Mouse (Mus musculus): ENCODE data around the gene Cfl1. TPM values are rescaled to one million over a fixed set of nuclear protein-coding genes. Genes with fewer than 3 reads are reported as not detected.

Gene Cfl1
- polyA plus RNA-seq, 1 experiment: 697 TPM

GRCm38 (mm10) chr19:5515840-5516777 lies 25.9 kb downstream of the Cfl1 start:
- no peak for DNase-seq (ENCODE audit: low read depth, low spot score)
- 85% methylated on average over 7 of the region's 7 CpGs for WGBS

- 85% methylated on average over 8 of the region's 8 CpGs for WGBS
- DNase-seq (ENCODE audit: low read depth, low spot score): no peak
These were observed 26.8 kb downstream of the Cfl1 start for GRCm38 (mm10) chr19:5516906-5517505.

GRCm38 (mm10) chr19:5518721-5519120 lies 28.5 kb downstream of the Cfl1 start:
- DNase-seq (ENCODE audit: low read depth, low spot score): no peak
- 56% methylated on average over 3 of the region's 3 CpGs for WGBS

- WGBS: 75% methylated on average over 5 of the region's 5 CpGs
- no peak for DNase-seq (ENCODE audit: low read depth, low spot score)
These were observed 34.9 kb downstream of the Cfl1 start for GRCm38 (mm10) chr19:5525204-5525603.

GRCm38 (mm10) chr19:5529325-5530137 lies 39.3 kb downstream of the Cfl1 start:
- WGBS: 7% methylated on average over 20 of the region's 20 CpGs
- DNase-seq (ENCODE audit: low read depth, low spot score): peak; percentile 96

GRCm38 (mm10) chr19:5530138-5530524 lies 39.9 kb downstream of the Cfl1 start:
- 33% methylated on average over 7 of the region's 7 CpGs for WGBS
- no peak for DNase-seq (ENCODE audit: low read depth, low spot score)

- no peak for DNase-seq (ENCODE audit: low read depth, low spot score)
- 52% methylated on average over 8 of the region's 8 CpGs for WGBS
These were observed 42.3 kb downstream of the Cfl1 start for GRCm38 (mm10) chr19:5532520-5532919.

- WGBS: 88% methylated on average over 8 of the region's 8 CpGs
- DNase-seq (ENCODE audit: low read depth, low spot score): no peak
These were observed 48.5 kb downstream of the Cfl1 start for GRCm38 (mm10) chr19:5538786-5539185.

GRCm38 (mm10) chr19:5543362-5543761 lies 53.1 kb downstream of the Cfl1 start:
- no peak for DNase-seq (ENCODE audit: low read depth, low spot score)
- 73% methylated on average over 9 of the region's 9 CpGs for WGBS

GRCm38 (mm10) chr19:5544031-5544430 lies 53.8 kb downstream of the Cfl1 start:
- 68% methylated on average over 11 of the region's 11 CpGs for WGBS
- no peak for DNase-seq (ENCODE audit: low read depth, low spot score)

Other genes with a start within 250 kb of the Cfl1 start
- 6.7 and 7.3 TPM in 2 replicates for gene Pacs1, start 217.3 kb upstream of the Cfl1 start, polyA plus RNA-seq (2012; rRNA removed)
- 71.5 and 85.8 TPM in 2 replicates for gene Sf3b2, start 195.0 kb upstream of the Cfl1 start, polyA plus RNA-seq (2012; rRNA removed)
- gene Gal3st3, start 192.1 kb upstream of the Cfl1 start, polyA plus RNA-seq (2012; rRNA removed): 0.05 and 0.16 TPM in 2 replicates
- not detected in 2 replicates for gene Catsper1, start 154.7 kb upstream of the Cfl1 start, polyA plus RNA-seq (2012; rRNA removed)
- gene Cst6, start 140.9 kb upstream of the Cfl1 start, polyA plus RNA-seq (2012; rRNA removed): 287 and 392 TPM in 2 replicates
- gene Eif1ad, start 123.7 kb upstream of the Cfl1 start, polyA plus RNA-seq (2012; rRNA removed): 26.9 and 35.5 TPM in 2 replicates
- 196 and 232 TPM in 2 replicates for gene Banf1, start 123.3 kb upstream of the Cfl1 start, polyA plus RNA-seq (2012; rRNA removed)
- gene Sart1, start 101.8 kb upstream of the Cfl1 start, polyA plus RNA-seq (2012; rRNA removed): 23.3 and 25.3 TPM in 2 replicates
- 0.45 and 1.2 TPM in 2 replicates for gene Tsga10ip, start 87.9 kb upstream of the Cfl1 start, polyA plus RNA-seq (2012; rRNA removed)
- 98.0 and 108 TPM in 2 replicates for gene Drap1, start 65.5 kb upstream of the Cfl1 start, polyA plus RNA-seq (2012; rRNA removed)
- 51.9 and 55.5 TPM in 2 replicates for gene AI837181, start 65.3 kb upstream of the Cfl1 start, polyA plus RNA-seq (2012; rRNA removed)
- 0.12 and 0.60 TPM in 2 replicates for gene Fosl1, start 42.9 kb upstream of the Cfl1 start, polyA plus RNA-seq (2012; rRNA removed)
- gene Ccdc85b, start 32.6 kb upstream of the Cfl1 start, polyA plus RNA-seq (2012; rRNA removed): 2.1 and 2.4 TPM in 2 replicates
- 140 and 162 TPM in 2 replicates for gene Fibp, start 29.8 kb upstream of the Cfl1 start, polyA plus RNA-seq (2012; rRNA removed)
- gene Ctsw, start 21.9 kb upstream of the Cfl1 start, polyA plus RNA-seq (2012; rRNA removed): 12.4 and 14.9 TPM in 2 replicates
- gene Efemp2, start 16.5 kb upstream of the Cfl1 start, polyA plus RNA-seq (2012; rRNA removed): 30.2 and 37.5 TPM in 2 replicates
- gene Mus81, start 2.1 kb upstream of the Cfl1 start, polyA plus RNA-seq (2012; rRNA removed): 23.6 and 29.1 TPM in 2 replicates
- 0.14 and 0.15 TPM in 2 replicates for gene 1700020D05Rik, start 13.3 kb downstream of the Cfl1 start, polyA plus RNA-seq (2012; rRNA removed)
- 3.2 and 3.7 TPM in 2 replicates for gene Snx32, start 20.1 kb downstream of the Cfl1 start, polyA plus RNA-seq (2012; rRNA removed)
- 26.6 and 45.5 TPM in 2 replicates for gene Ovol1, start 70.2 kb downstream of the Cfl1 start, polyA plus RNA-seq (2012; rRNA removed)
- gene Ap5b1, start 77.6 kb downstream of the Cfl1 start, polyA plus RNA-seq (2012; rRNA removed): 11.9 and 19.5 TPM in 2 replicates
- gene Rnaseh2c, start 111.4 kb downstream of the Cfl1 start, polyA plus RNA-seq (2012; rRNA removed): 45.1 and 47.1 TPM in 2 replicates
- gene Kat5, start 119.8 kb downstream of the Cfl1 start, polyA plus RNA-seq (2012; rRNA removed): 43.6 and 54.2 TPM in 2 replicates
- 46.7 and 47.6 TPM in 2 replicates for gene Rela, start 147.0 kb downstream of the Cfl1 start, polyA plus RNA-seq (2012; rRNA removed)
- 34.3 and 39.7 TPM in 2 replicates for gene Sipa1, start 173.3 kb downstream of the Cfl1 start, polyA plus RNA-seq (2012; rRNA removed)
- 71.1 and 90.9 TPM in 2 replicates for gene Map3k11, start 198.3 kb downstream of the Cfl1 start, polyA plus RNA-seq (2012; rRNA removed)
- gene Pcnx3, start 198.5 kb downstream of the Cfl1 start, polyA plus RNA-seq (2012; rRNA removed): 71.8 and 89.0 TPM in 2 replicates
- gene Kcnk7, start 213.9 kb downstream of the Cfl1 start, polyA plus RNA-seq (2012; rRNA removed): 0.18 TPM in 1 of 2 replicates, not detected in the other
- 45.1 and 63.8 TPM in 2 replicates for gene Ehbp1l1, start 235.9 kb downstream of the Cfl1 start, polyA plus RNA-seq (2012; rRNA removed)
- 65.4 and 79.8 TPM in 2 replicates for gene Fam89b, start 239.2 kb downstream of the Cfl1 start, polyA plus RNA-seq (2012; rRNA removed)

Measured in large intestine, adult 2 months (tissue).